Mouse (Mus musculus): Measurements from ENCODE around the gene Robo3.
A peak's percentile ranks its signal among the peaks of the same experiment; 100 is the strongest.

Robo3 gene

GRCm38 (mm10) chr9:37421239-37421638 is 11.8 kb downstream of the Robo3 start:
- DNase-seq = no peak

GRCm38 (mm10) chr9:37420676-37421075 is 12.4 kb downstream of the Robo3 start:
- peak; percentile 58 for DNase-seq

GRCm38 (mm10) chr9:37418791-37419190 is 14.3 kb downstream of the Robo3 start:
- peak; percentile 21 for DNase-seq

GRCm38 (mm10) chr9:37414666-37415065 is 18.4 kb downstream of the Robo3 start:
- no peak for DNase-seq

- DNase-seq = no peak
These were observed 20.1 kb downstream of the Robo3 start for GRCm38 (mm10) chr9:37412989-37413388.

- no peak for DNase-seq
These were observed 23.2 kb downstream of the Robo3 start for GRCm38 (mm10) chr9:37409698-37410445.

GRCm38 (mm10) chr9:37407850-37408502 is 25.1 kb downstream of the Robo3 start:
- DNase-seq = no peak

- no peak for DNase-seq
These were observed 26.7 kb downstream of the Robo3 start for GRCm38 (mm10) chr9:37406372-37406771.

- no peak for DNase-seq
These were observed 30.0 kb downstream of the Robo3 start for GRCm38 (mm10) chr9:37403011-37403410.

GRCm38 (mm10) chr9:37402501-37402900 is 30.5 kb downstream of the Robo3 start:
- no peak for DNase-seq

GRCm38 (mm10) chr9:37401802-37402201 is 31.2 kb downstream of the Robo3 start, which contains the start of gene Robo4:
Gene Robo4 (plus strand): TSS chr9:37401897.
- DNase-seq = no peak

- DNase-seq = no peak
These were observed 32.5 kb downstream of the Robo3 start for GRCm38 (mm10) chr9:37400585-37400984.

- DNase-seq = no peak
These were observed 39.4 kb downstream of the Robo3 start for GRCm38 (mm10) chr9:37393482-37394131.

GRCm38 (mm10) chr9:37392071-37392470 is 41.0 kb downstream of the Robo3 start:
- DNase-seq = no peak

GRCm38 (mm10) chr9:37390891-37391290 is 42.2 kb downstream of the Robo3 start:
- no peak for DNase-seq

- DNase-seq = no peak
These were observed 48.5 kb downstream of the Robo3 start for GRCm38 (mm10) chr9:37384284-37385182.

GRCm38 (mm10) chr9:37383161-37383560 is 49.9 kb downstream of the Robo3 start:
- no peak for DNase-seq

GRCm38 (mm10) chr9:37375718-37376117 is 57.3 kb downstream of the Robo3 start:
- no peak for DNase-seq

- DNase-seq = no peak
These were observed 61.7 kb downstream of the Robo3 start for GRCm38 (mm10) chr9:37371232-37371801.

GRCm38 (mm10) chr9:37368860-37369259 is 64.2 kb downstream of the Robo3 start:
- no peak for DNase-seq

GRCm38 (mm10) chr9:37368081-37368830 is 64.8 kb downstream of the Robo3 start:
- no peak for DNase-seq
